Mouse (Mus musculus) ES-E14 (cell line): ENCODE results near the gene Zfp72. TPM values are rescaled to one million over a fixed set of nuclear protein-coding genes. Genes with fewer than 3 reads are reported as not detected.
A peak's percentile ranks its signal among the peaks of the same experiment; 100 is the strongest.

Source experiments
- DNase-seq: peaks from one replicate; pipeline ENCODE4 v3.0.0-alpha.2; 2013; ENCODE audit warnings: low read depth, low spot score
- H3K27ac ChIP-seq: 2 replicates; pipeline ENCODE4 v1.5.1; 2012; ENCODE audit warnings: low read depth, mild to moderate bottlenecking, low read length, moderate library complexity, mixed read lengths; ENCODE audit not compliant: poor library complexity, insufficient read depth, severe bottlenecking
- H3K36me3 ChIP-seq: 2 replicates; pipeline ENCODE4 v1.6.1; 2012; ENCODE audit warnings: mild to moderate bottlenecking, low read length, moderate library complexity, mixed read lengths; ENCODE audit not compliant: control insufficient read depth, poor library complexity, insufficient read depth, severe bottlenecking
- H3K4me1 ChIP-seq, 2 experiments: fragments of 150-350 bp in 1 of 2; sonication (generic) in 1 of 2; 2 replicates each; pipeline ENCODE4 v1.6.1; 2012; ENCODE audit warnings: low read length in 2 of 2, mild to moderate bottlenecking in 1 of 2, mixed read lengths in 1 of 2; ENCODE audit not compliant: control insufficient read depth in 2 of 2, insufficient read depth in 2 of 2, poor library complexity in 1 of 2
- H3K4me3 ChIP-seq, 2 experiments: fragments of 150-350 bp in 1 of 2; sonication (generic) in 1 of 2; 2 replicates each; pipeline ENCODE4 v1.5.1; 2012; ENCODE audit warnings: low read length in 2 of 2, low read depth in 1 of 2, mild to moderate bottlenecking in 1 of 2, mixed read lengths in 1 of 2; ENCODE audit not compliant: insufficient read depth in 1 of 2, poor library complexity in 1 of 2, severe bottlenecking in 1 of 2
- H3K9ac ChIP-seq: 2 replicates; pipeline ENCODE4 v1.6.1; 2012; ENCODE audit warnings: low read depth, mild to moderate bottlenecking, low read length, mixed read lengths; ENCODE audit not compliant: poor library complexity, insufficient read depth, severe bottlenecking
- H3K9me3 ChIP-seq: fragments of 150-350 bp; sonication (generic); 2 replicates; pipeline ENCODE4 v1.6.1; 2012; ENCODE audit warnings: low read depth, mild to moderate bottlenecking, low read length; ENCODE audit not compliant: control insufficient read depth, insufficient read depth
- CHD2 ChIP-seq: IDR thresholded peaks from 2 replicates; pipeline ENCODE4 v1.6.1; 2014; ENCODE audit warnings: mild to moderate bottlenecking, low read depth, low read length, inconsistent platforms
- HCFC1 ChIP-seq: IDR thresholded peaks from 2 replicates; pipeline ENCODE4 v1.6.1; 2012; ENCODE audit warnings: low read length, inconsistent platforms, borderline replicate concordance; ENCODE audit not compliant: insufficient read depth
- MAFK ChIP-seq: IDR thresholded peaks from 2 replicates; pipeline ENCODE4 v1.6.1; 2014; ENCODE audit warnings: mild to moderate bottlenecking, low read depth, low read length, inconsistent platforms; ENCODE audit not compliant: insufficient read depth
- ZC3H11A ChIP-seq: IDR thresholded peaks from 2 replicates; pipeline ENCODE4 v1.6.1; 2012; ENCODE audit warnings: low read depth, mild to moderate bottlenecking, inconsistent platforms, low read length, borderline replicate concordance
- ZNF384 ChIP-seq: IDR thresholded peaks from 2 replicates; pipeline ENCODE4 v1.6.1; 2012; ENCODE audit warnings: low read depth, low read length, inconsistent platforms
- in situ Hi-C, 2 experiments: fragments of 600-800 bp; cut with MboI; formaldehyde crosslinking; loops; one replicate each; pipeline ENCODE4 v1.15.1; 2025; ENCODE audit warnings: low sequenced_read_pairs in 2 of 2, inconsistent platforms in 1 of 2; ENCODE audit not compliant: unreplicated experiment in 2 of 2
- total RNA-seq: library from RNA; depleted of rRNA; stranded (reverse); fragments of 300-350 nt; gene quantifications from 2 replicates; pipeline ENCODE4 v1.2.3, GENCODE M21; 2012; rRNA removed

Zfp72 gene
- total RNA-seq, 1 experiment = 3.0 TPM

DNA sequence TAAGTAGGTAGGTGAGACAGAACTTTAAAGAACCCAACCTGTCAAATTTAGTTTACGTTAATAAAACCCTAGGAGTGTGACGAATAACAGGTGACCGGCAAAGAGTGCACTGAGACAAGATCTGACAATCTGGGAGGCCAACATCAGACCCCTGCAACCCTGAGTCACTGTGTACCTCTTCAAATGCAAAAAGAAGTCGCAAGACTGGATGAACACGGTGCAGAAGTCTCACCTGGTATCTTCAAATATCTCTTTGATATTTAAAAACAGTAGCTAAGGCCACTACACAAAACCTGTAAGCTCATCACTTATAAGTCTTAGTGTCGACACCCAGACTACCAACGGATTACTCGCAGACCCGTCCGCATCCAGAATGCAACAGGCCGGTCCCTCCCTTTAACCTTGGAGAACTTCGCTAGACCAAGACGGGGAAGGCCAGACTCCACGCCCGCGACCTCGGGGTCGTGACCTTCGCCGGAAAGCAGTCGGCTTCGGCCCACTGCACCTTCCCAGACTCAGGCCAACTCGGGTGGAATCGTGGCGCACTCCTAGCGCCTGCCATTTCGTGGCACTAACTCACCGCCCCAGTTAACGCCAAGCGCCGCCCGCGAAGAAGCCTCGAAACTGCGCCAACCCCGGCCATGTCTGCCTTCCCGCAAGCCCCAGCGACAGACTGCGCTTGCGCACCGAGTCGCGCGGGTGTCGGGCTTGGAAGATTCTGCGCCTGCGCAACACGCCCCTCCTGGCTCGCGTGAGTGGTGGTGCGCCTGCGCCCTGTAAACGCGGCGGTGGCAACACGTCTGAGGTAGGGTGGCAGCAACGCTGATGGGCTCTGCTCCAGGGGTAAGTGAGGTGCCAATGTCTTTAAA is 40.8 kb downstream of the Zfp72 start, which contains the start of the genes Sdha and Ccdc127:
TSS of gene Sdha (minus strand) at position 715 of the 869 bp plus-strand sequence.
TSS of gene Ccdc127 (plus strand) at position 744 of the 869 bp plus-strand sequence.
- peak within 1 kb of the TSS; percentile 98 for H3K9ac ChIP-seq
- DNase-seq = peak; percentile 94
- peak within 1 kb of the TSS; percentile 75 for H3K27ac ChIP-seq
- H3K9me3 ChIP-seq = no peaks in the 10 kb centered on the region
- H3K36me3 ChIP-seq = peaks cover 2% of the 10 kb centered on the region; the same call in 1 of the 2 replicates
- H3K4me1 ChIP-seq = no peaks in the 10 kb centered on the region
- peak within 1 kb of the TSS; percentile 85 to 94 for H3K4me3 ChIP-seq
- in situ Hi-C loops = no loop called here
- TF ChIP-seq MAFK (no peak), ZC3H11A (0 out of 2 replicates have a peak, but pooled peaks have one; percentile 30), HCFC1 (peak; percentile 49; the same call in 1 of the 2 replicates), ZNF384 (no peak), CHD2 (no peak)

DNA sequence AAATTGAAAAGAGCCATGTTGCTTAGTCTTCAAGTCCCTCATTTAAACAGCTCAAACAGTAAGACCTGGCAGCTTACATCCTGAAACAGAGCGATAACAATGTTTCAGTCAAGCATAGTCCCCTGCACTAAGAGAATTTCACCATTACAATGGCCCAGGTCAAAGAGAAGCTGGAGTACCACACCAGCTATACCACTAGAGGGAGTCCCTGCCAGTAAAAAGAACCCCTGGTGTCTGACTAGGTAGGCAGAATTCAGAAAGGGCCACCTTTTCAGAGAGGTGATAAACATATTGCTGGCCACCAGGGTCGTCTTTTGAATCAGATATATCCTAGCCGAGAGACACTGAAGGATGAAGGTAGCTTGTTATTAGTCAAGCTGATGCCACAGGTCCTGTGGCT is 49.6 kb downstream of the Zfp72 start:
- H3K4me1 ChIP-seq = no peaks in the 10 kb centered on the region
- TF ChIP-seq ZNF384 = no peak
- TF ChIP-seq CHD2 = no peak
- TF ChIP-seq ZC3H11A = peak; percentile 90
- TF ChIP-seq HCFC1 = no peak
- 0 out of 2 replicates have a peak, but pooled peaks have one; percentile 36 for TF ChIP-seq MAFK
- DNase-seq = peak; percentile 63
- in situ Hi-C loops = no loop called here
- H3K9ac ChIP-seq = no peak overlapping the region
- peaks cover 11% of the 10 kb centered on the region for H3K36me3 ChIP-seq
- H3K4me3 ChIP-seq = no peak overlapping the region
- H3K9me3 ChIP-seq = no peaks in the 10 kb centered on the region
- H3K27ac ChIP-seq = no peak overlapping the region

DNA sequence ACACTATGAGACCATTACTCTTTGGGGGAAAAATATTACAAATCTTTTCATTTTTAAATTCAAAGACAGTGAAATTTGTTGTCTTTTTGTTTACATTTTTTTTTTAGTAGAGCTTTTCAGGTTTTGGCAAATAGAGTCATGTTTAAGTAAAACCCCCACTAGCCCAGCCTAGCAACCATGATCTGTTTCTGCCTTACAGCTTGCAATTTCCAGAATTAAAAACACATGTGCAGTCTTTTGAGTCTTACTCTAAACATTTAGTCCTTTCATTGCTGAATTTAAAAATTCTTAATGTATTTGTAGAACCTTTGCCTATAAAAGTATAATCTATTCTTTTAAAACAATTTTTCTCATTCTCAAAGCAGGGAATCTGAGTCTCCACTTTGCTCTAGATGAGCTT is 61.3 kb downstream of the Zfp72 start:
- no peak overlapping the region for H3K4me3 ChIP-seq
- in situ Hi-C loops = no loop called here
- TF ChIP-seq ZC3H11A (no peak), CHD2 (no peak), ZNF384 (no peak), MAFK (no peak), HCFC1 (no peak)
- H3K9ac ChIP-seq = no peak overlapping the region
- no peak for DNase-seq
- no peaks in the 10 kb centered on the region for H3K4me1 ChIP-seq
- H3K36me3 ChIP-seq = peaks cover 31% of the 10 kb centered on the region
- H3K9me3 ChIP-seq = no peaks in the 10 kb centered on the region
- H3K27ac ChIP-seq = no peak overlapping the region

Other genes with a start within 250 kb of the Zfp72 start
- 20.5 and 28.8 TPM in 2 replicates for gene Exoc3, start 182.1 kb downstream of the Zfp72 start, total RNA-seq
- gene Ahrr, start 98.5 kb downstream of the Zfp72 start, total RNA-seq = 0.27 and 0.32 TPM in 2 replicates
- gene Pdcd6, start 73.3 kb downstream of the Zfp72 start, total RNA-seq = 87.8 and 101 TPM in 2 replicates
- 138 and 156 TPM in 2 replicates for gene Sdha, start 40.6 kb downstream of the Zfp72 start, total RNA-seq
- 61.3 and 65.9 TPM in 2 replicates for gene Ccdc127, start 40.5 kb downstream of the Zfp72 start, total RNA-seq
- gene Lrrc14b, start 26.8 kb downstream of the Zfp72 start, total RNA-seq = 0.22 and 0.32 TPM in 2 replicates
- 2,182 and 2,189 TPM in 2 replicates for gene Ftl1-ps1, start 8.9 kb upstream of the Zfp72 start, total RNA-seq
- 10.1 and 11.6 TPM in 2 replicates for gene Zfp825, start 103.2 kb upstream of the Zfp72 start, total RNA-seq
- 8.2 and 11.3 TPM in 2 replicates for gene Erap1, start 248.7 kb upstream of the Zfp72 start, total RNA-seq